Mouse (Mus musculus): ENCODE measurements around the gene Cfap69. TPM values are rescaled to one million over a fixed set of nuclear protein-coding genes. Genes with fewer than 3 reads are reported as not detected.

Gene Cfap69
- 1.7 and 1.8 TPM in 2 replicates for polyA plus RNA-seq (2016; fragmentation: Nextera tagmentation; extraction: Ambion mirVana)

DNA sequence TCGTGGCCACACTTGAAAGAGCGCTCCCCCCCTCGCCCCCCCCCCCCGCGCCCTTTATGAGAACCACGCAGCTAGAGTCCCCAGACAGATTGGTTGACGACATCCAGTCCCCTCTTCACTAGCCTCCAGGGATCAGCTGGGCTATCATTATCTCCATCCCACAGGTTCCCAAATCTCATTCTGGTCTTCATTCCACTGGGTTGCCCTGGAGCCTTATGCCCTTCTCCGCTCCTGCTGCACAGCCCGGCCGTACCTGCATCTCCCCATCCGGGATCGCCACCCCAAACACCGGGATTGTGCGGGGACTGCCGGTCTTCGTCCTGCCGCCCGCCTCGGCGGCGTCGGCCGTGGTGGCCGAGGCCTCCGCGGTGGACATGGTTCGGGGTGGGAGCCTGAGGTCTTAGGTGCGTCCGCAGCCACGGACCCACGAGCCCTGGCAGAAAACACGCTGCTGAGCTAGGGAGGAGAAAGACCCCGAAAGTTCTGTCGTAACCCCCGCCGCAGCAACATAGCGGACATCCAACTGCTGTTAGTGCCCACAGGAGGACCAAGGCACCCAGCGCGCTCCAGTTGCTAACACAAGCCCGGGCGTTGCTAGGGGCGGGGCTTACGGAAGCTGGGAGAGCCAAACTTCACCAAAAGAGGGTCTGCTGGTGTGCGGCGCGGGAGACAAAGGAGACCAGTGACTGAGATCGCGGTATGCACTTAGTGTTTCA lies at the start of gene Cfap69:
Gene Cfap69, minus strand, starts transcription at position 585 of the 716 bp plus-strand sequence.
- peaks cover 7% of the 10 kb centered on the region for H3K4me1 ChIP-seq (replicated peaks)
- H3K9me3 ChIP-seq (replicated peaks): no peaks in the 10 kb centered on the region
- H3K27me3 ChIP-seq (replicated peaks): no peaks in the 10 kb centered on the region; the same call in 1 of the 2 replicates
- H3K9ac ChIP-seq: peak within 1 kb of the TSS; percentile 84
- peak within 1 kb of the TSS; percentile 61 for H3K4me3 ChIP-seq
- ATAC-seq (ENCODE audit: insufficient number of reproducible peaks, low FRiP score): peak; percentile 88
- no peaks in the 10 kb centered on the region for H3K36me3 ChIP-seq
- WGBS: under 1% methylated on average over 48 of the region's 48 CpGs
- H3K27ac ChIP-seq (ENCODE audit: poor library complexity, severe bottlenecking): no peak within 1 kb of the TSS
- peak within 1 kb of the TSS; percentile 100 for H3K4me2 ChIP-seq

DNA sequence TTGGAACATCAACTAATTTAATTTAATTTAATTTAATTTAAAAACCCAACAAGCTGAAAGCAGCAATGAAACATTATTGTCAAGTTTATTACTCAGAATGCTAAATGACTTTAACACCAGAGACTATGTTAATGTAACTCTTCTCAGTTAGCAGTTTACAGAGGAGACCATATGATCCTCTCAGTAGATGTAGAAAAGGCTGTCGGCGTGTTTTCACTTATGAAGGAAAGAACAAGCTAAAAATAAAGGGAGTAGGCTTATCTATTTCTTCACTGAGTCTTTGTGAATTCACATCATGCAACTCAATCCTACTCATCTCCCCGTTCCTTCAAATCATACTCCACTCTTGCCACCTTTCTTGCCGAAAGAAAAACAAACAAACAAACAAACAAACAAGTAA lies 47.0 kb upstream of the Cfap69 start:
- Histone ChIP-seq H3K36me3 (no peaks in the 10 kb centered on the region), H3K27ac (ENCODE audit: poor library complexity, severe bottlenecking) (no peak overlapping the region), H3K9me3 (replicated peaks) (no peaks in the 10 kb centered on the region), H3K27me3 (replicated peaks) (no peaks in the 10 kb centered on the region), H3K4me1 (replicated peaks) (no peaks in the 10 kb centered on the region), H3K9ac (no peak overlapping the region), H3K4me2 (no peak overlapping the region), H3K4me3 (no peak overlapping the region)
- 61% methylated on average over 4 of the region's 4 CpGs for WGBS
- ATAC-seq (ENCODE audit: insufficient number of reproducible peaks, low FRiP score): no peak

DNA sequence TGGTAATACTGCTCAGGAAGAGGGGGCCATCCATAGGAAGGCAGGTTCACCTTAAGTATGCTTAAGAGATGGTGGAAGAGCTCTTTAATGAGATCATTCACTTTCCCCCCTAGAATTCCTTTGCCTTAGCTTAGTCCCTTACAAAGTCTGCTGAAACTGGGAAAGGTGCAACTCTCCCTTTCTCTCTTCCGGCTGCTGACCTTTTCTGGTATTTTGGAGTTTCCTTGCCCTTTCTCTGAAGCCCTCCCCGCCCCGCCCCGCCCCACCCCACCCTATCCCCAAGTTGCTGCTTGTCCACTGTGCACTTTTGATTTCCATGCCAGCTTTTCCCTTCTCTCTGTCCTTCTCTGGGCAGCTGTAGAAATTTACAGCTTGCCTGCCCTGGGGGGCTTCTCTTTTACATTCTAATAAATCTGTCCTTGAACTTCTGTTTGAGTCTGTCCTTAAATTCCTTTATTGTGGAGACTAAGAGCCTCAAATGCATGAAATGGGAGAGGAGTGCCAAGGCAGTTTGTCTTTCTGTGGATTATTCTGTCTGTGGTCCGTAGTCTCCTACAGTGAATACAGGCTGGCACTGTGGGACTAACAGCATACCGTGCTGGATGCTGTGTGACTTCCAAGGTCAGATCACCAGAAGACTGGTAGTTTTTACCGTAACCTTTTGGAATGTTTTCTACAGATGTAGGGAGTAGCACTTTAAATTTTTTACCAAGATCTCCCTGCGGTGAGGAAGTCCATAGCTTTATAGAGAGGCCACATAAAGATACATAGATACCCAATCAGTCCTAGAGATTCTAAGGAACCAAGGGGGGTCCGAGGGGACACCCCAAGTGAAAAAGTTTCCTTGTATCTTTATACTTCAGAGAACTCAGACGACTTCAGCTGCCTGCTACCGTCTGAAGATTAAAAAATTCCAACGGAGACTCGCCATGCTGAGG lies 43.6 kb upstream of the Cfap69 start:
- Histone ChIP-seq H3K27me3 (replicated peaks) (no peaks in the 10 kb centered on the region), H3K4me1 (replicated peaks) (no peaks in the 10 kb centered on the region), H3K4me2 (no peak overlapping the region), H3K9ac (no peak overlapping the region), H3K27ac (ENCODE audit: poor library complexity, severe bottlenecking) (no peak overlapping the region), H3K36me3 (no peaks in the 10 kb centered on the region), H3K4me3 (no peak overlapping the region), H3K9me3 (replicated peaks) (no peaks in the 10 kb centered on the region)
- 63% methylated on average over 13 of the region's 13 CpGs for WGBS
- ATAC-seq (ENCODE audit: insufficient number of reproducible peaks, low FRiP score): no peak

DNA sequence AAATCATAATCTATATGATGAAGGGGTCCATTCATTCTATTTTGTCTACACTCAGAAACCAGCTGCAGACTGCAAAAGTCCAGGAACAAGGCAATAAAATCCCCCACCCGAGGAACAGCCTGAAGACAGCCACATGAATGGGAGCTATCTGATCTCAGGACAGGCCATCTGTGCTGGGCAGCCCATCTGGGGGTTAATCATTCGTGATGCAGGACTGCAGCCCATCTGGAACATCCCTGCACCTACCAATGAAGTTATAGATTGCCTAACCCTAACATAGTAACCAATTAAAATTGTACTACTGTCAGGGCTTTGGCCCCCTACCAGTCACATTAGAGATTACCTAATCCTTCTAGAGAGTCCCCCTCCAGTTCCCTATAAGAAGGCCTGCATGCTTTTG lies 41.0 kb upstream of the Cfap69 start:
- Histone ChIP-seq H3K36me3 (no peaks in the 10 kb centered on the region), H3K27ac (ENCODE audit: poor library complexity, severe bottlenecking) (no peak overlapping the region), H3K4me2 (no peak overlapping the region), H3K9ac (no peak overlapping the region), H3K4me1 (replicated peaks) (no peaks in the 10 kb centered on the region), H3K4me3 (no peak overlapping the region), H3K9me3 (replicated peaks) (no peaks in the 10 kb centered on the region), H3K27me3 (replicated peaks) (no peaks in the 10 kb centered on the region)
- ATAC-seq (ENCODE audit: insufficient number of reproducible peaks, low FRiP score): no peak
- WGBS: 58% methylated on average over 2 of the region's 2 CpGs

DNA sequence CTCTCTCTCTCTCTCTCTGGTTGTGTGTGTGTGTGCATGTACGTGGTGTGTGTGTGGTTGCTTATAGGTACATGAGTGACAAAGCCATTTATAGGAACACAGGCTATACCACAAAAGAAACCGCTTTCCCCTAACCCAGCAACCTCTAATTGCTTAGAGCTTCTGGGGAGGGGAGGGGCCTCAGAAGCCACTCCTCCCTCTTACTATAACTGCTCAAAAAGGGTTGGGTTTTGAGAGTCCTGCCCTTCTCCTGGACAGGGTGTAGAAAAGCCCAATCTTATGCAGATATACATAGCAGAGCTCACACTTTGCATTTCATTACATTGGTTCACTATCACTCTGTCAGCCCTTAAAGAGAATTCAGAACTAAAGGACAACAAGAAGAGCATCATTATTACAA lies 36.3 kb upstream of the Cfap69 start:
- no peak overlapping the region for H3K4me2 ChIP-seq
- WGBS: 75% methylated on average over 2 of the region's 2 CpGs
- H3K9me3 ChIP-seq (replicated peaks): no peaks in the 10 kb centered on the region
- no peak overlapping the region for H3K4me3 ChIP-seq
- no peak for ATAC-seq (ENCODE audit: insufficient number of reproducible peaks, low FRiP score)
- no peaks in the 10 kb centered on the region for H3K27me3 ChIP-seq (replicated peaks)
- H3K9ac ChIP-seq: no peak overlapping the region
- H3K36me3 ChIP-seq: no peaks in the 10 kb centered on the region
- H3K4me1 ChIP-seq (replicated peaks): no peaks in the 10 kb centered on the region
- no peak overlapping the region for H3K27ac ChIP-seq (ENCODE audit: poor library complexity, severe bottlenecking)

DNA sequence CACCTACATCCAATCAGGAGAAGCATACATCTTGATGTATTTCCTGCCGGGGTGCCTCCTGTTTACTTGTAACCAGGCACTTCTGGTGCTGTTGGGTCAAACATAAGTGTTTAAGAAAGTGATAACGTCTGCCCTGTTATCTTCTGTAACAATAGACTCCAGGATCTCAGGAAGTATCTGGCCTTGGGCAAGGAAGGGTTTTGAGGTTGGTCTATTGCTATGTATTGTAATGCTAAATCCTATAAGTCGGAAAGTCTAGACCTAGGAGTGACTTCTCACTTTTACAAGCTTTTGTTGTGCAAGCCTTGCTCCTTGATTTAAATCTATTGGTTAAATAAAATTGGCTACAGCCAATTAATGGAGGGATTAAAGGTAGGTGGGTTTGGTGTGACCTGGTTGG lies 34.8 kb upstream of the Cfap69 start:
- H3K27me3 ChIP-seq (replicated peaks): no peaks in the 10 kb centered on the region
- no peak overlapping the region for H3K27ac ChIP-seq (ENCODE audit: poor library complexity, severe bottlenecking)
- no peaks in the 10 kb centered on the region for H3K4me1 ChIP-seq (replicated peaks)
- no peaks in the 10 kb centered on the region for H3K36me3 ChIP-seq
- H3K4me2 ChIP-seq: no peak overlapping the region
- no peak for ATAC-seq (ENCODE audit: insufficient number of reproducible peaks, low FRiP score)
- no peak overlapping the region for H3K4me3 ChIP-seq
- WGBS: 38% methylated on average over 3 of the region's 3 CpGs
- no peaks in the 10 kb centered on the region for H3K9me3 ChIP-seq (replicated peaks)
- no peak overlapping the region for H3K9ac ChIP-seq

DNA sequence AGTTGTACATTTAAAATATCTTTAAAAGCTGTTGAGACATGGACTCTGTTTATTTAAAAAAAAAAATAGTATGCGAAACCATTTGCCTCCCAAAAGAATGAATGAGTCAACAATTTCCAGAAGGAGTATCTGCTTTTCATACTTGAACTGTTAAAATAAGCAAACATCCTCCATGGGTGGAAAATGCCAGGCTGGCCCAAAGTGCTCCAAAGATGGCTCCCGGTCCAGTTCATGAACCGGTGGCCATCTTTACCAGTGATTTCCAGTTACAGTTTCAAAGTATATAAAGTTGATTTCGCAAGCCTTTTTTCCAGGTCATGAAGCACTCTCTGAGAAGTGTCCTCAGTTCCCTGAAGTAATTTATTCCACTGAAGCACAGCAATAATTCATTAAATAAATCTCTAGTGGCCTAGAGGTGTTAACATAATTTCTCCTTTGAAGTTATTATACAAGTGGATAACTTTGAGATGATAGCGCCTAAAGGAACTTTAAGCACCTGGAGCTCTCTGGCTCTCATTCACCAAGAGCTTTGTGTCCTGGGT lies 31.4 kb upstream of the Cfap69 start:
- Histone ChIP-seq H3K4me3 (no peak overlapping the region), H3K27me3 (replicated peaks) (no peaks in the 10 kb centered on the region), H3K4me2 (no peak overlapping the region), H3K36me3 (no peaks in the 10 kb centered on the region), H3K27ac (ENCODE audit: poor library complexity, severe bottlenecking) (no peak overlapping the region), H3K9ac (no peak overlapping the region), H3K9me3 (replicated peaks) (no peaks in the 10 kb centered on the region), H3K4me1 (replicated peaks) (no peaks in the 10 kb centered on the region; the same call in 1 of the 2 replicates)
- WGBS: 89% methylated on average over 5 of the region's 5 CpGs
- no peak for ATAC-seq (ENCODE audit: insufficient number of reproducible peaks, low FRiP score)

DNA sequence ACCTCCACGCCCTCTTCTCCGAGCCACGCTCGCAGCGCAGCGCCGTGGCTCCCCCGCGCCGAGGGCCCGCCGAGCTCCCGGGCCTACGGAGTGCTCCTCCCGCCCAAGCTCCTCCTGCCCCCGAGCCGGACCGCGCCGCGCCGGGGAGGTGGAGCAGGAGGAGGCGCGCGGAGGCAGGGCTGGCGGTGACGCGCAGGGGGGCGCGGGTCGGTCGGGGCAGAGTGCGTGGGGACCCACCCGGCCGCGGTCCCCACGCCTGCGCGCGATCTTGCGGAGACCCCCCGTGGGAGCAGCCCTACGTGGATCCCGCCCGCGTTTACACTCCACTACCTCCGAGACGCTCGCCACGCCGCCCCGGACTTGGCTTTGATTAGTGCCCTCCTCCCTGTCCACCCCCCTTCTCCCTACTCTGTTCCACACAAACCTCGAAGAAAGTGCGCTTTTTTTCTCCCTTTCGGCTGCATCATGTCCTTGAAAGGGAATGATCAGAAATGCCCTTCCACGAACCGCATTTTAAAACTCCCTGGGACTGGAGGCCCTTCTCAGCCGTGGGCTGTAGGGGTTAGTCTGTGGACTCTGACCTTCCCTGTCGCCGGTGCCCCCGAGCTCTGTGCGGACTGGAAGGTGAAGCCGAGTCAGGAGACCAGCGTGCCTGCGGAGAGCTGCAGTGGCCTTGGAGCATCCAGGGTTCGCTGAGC lies 30.1 kb upstream of the Cfap69 start, which contains the start of gene Steap2:
Gene Steap2, minus strand, starts transcription at position 623 of the 698 bp plus-strand sequence.
- H3K27ac ChIP-seq (ENCODE audit: poor library complexity, severe bottlenecking): no peak within 1 kb of the TSS
- H3K9ac ChIP-seq: peak within 1 kb of the TSS; percentile 75
- H3K4me2 ChIP-seq: peak within 1 kb of the TSS; percentile 68
- ATAC-seq (ENCODE audit: insufficient number of reproducible peaks, low FRiP score): peak; percentile 89
- peak within 1 kb of the TSS; percentile 83 for H3K4me3 ChIP-seq
- H3K36me3 ChIP-seq: no peaks in the 10 kb centered on the region
- no peaks in the 10 kb centered on the region for H3K27me3 ChIP-seq (replicated peaks)
- WGBS: under 1% methylated on average over 66 of the region's 66 CpGs
- H3K9me3 ChIP-seq (replicated peaks): no peaks in the 10 kb centered on the region
- peaks cover 3% of the 10 kb centered on the region; the same call in 1 of the 2 replicates for H3K4me1 ChIP-seq (replicated peaks)

DNA sequence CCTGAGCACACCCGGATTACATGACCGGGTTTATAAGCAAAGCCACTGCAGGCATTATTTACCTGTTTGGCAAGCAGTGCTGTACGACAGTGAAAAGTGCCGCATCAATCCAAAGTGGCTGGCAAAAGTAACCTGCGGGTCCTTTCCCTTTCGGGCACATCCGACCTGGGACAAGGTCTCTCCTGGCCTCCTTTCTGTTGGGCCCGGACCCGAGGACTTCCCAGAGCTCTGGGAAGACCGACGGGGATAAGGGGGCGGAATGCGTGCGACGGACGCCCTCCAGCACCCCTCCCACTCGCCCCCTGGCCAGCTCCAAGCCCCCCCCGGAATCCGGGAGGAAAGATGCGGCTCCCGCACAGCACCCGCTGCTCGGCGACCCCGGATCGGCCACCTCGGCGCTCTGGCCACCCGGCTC lies 29.5 kb upstream of the Cfap69 start:
- under 1% methylated on average over 25 of the region's 29 CpGs for WGBS
- ATAC-seq (ENCODE audit: insufficient number of reproducible peaks, low FRiP score): peak; percentile 57

DNA sequence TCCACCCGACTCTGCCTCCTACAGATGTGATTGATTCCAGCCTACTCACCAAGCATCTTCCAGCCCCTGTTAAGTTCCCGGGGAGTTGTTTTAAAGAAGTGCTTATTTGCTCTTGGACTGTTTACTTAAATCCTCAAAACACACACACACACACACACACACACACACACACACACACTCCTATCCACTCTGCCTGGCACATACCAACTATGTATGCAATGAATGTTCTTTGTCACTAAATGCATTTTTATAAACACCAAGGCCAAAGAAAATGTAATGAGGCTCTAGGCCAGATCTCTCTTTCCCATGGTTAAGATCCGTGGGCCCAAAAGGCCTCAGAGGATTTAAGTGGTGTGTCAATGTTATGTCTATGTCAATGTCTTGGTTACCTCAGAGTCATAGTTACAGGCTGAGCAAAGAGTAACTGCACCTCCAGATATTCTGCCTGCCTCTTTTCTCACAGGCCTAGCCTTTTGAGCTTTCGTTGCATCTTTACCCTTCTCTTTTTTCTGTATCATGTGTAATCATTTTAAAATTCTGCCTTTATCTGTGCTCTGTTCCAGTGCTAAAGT lies 28.2 kb upstream of the Cfap69 start:
- H3K27ac ChIP-seq (ENCODE audit: poor library complexity, severe bottlenecking): no peak overlapping the region
- H3K36me3 ChIP-seq: no peaks in the 10 kb centered on the region
- H3K27me3 ChIP-seq (replicated peaks): no peaks in the 10 kb centered on the region
- ATAC-seq (ENCODE audit: insufficient number of reproducible peaks, low FRiP score): no peak
- H3K4me1 ChIP-seq (replicated peaks): peaks cover 3% of the 10 kb centered on the region; the same call in 1 of the 2 replicates
- no peaks in the 10 kb centered on the region for H3K9me3 ChIP-seq (replicated peaks)
- no peak overlapping the region for H3K4me2 ChIP-seq
- WGBS: 54% methylated on average over 4 of the region's 4 CpGs
- H3K4me3 ChIP-seq: no peak overlapping the region
- no peak overlapping the region for H3K9ac ChIP-seq

More for the DNA sequence above, 29.5 kb upstream of the Cfap69 start:
- H3K9ac ChIP-seq: peak overlapping the region; percentile 75
- H3K36me3 ChIP-seq: no peaks in the 10 kb centered on the region
- no peak overlapping the region for H3K27ac ChIP-seq (ENCODE audit: poor library complexity, severe bottlenecking)
- H3K4me1 ChIP-seq (replicated peaks): peaks cover 3% of the 10 kb centered on the region; the same call in 1 of the 2 replicates
- H3K4me3 ChIP-seq: peak overlapping the region; percentile 83
- peak overlapping the region; percentile 68 for H3K4me2 ChIP-seq
- H3K9me3 ChIP-seq (replicated peaks): no peaks in the 10 kb centered on the region
- no peaks in the 10 kb centered on the region for H3K27me3 ChIP-seq (replicated peaks)

Measured in heart, embryonic 12.5 days (tissue).